Mouse (Mus musculus): ENCODE results near the gene Midn. TPM values are rescaled to one million over a fixed set of nuclear protein-coding genes. Genes with fewer than 3 reads are reported as not detected.

Midn gene
- polyA plus RNA-seq, 1 experiment, result 67.4 TPM

GRCm38 (mm10) chr10:80156002-80156751, 8.1 kb downstream of the Midn start:
- H3K9ac ChIP-seq (ENCODE audit: low read depth, poor library complexity, severe bottlenecking), result no peak overlapping the region
- no peaks in the 10 kb centered on the region for H3K27me3 ChIP-seq (ENCODE audit: control insufficient read depth, insufficient read depth, low read length, poor library complexity, severe bottlenecking)
- H3K9me3 ChIP-seq (replicated peaks; ENCODE audit: control insufficient read depth, insufficient read depth, low read length, poor library complexity, severe bottlenecking), result no peaks in the 10 kb centered on the region
- H3K4me3 ChIP-seq (ENCODE audit: low read depth, low read length), result no peak overlapping the region
- no peak overlapping the region for H3K27ac ChIP-seq (ENCODE audit: insufficient read depth, low read length)
- H3K4me1 ChIP-seq (ENCODE audit: control insufficient read depth, insufficient read depth, low read length), result peaks cover 11% of the 10 kb centered on the region
- peaks cover 39% of the 10 kb centered on the region for H3K36me3 ChIP-seq (ENCODE audit: control insufficient read depth, insufficient read depth, low read length, poor library complexity, severe bottlenecking)
- no peak for TF ChIP-seq EP300 (IDR thresholded peaks at IDR 0.05; ENCODE audit: insufficient read depth, low read depth, low read length)

GRCm38 (mm10) chr10:80156752-80157053, 8.6 kb downstream of the Midn start:
- H3K9ac ChIP-seq (ENCODE audit: low read depth, poor library complexity, severe bottlenecking), result no peak overlapping the region
- H3K27ac ChIP-seq (ENCODE audit: insufficient read depth, low read length), result no peak overlapping the region
- peaks cover 39% of the 10 kb centered on the region for H3K36me3 ChIP-seq (ENCODE audit: control insufficient read depth, insufficient read depth, low read length, poor library complexity, severe bottlenecking)
- no peak overlapping the region for H3K4me3 ChIP-seq (ENCODE audit: low read depth, low read length)
- H3K4me1 ChIP-seq (ENCODE audit: control insufficient read depth, insufficient read depth, low read length), result peaks cover 11% of the 10 kb centered on the region
- TF ChIP-seq CTCF (IDR thresholded peaks at IDR 0.05; ENCODE audit: low read depth, low read length) (no peak), EP300 (IDR thresholded peaks at IDR 0.05; ENCODE audit: insufficient read depth, low read depth, low read length) (no peak), POLR2A (IDR thresholded peaks at IDR 0.05; ENCODE audit: insufficient read depth, low read length) (no peak)
- H3K9me3 ChIP-seq (replicated peaks; ENCODE audit: control insufficient read depth, insufficient read depth, low read length, poor library complexity, severe bottlenecking), result no peaks in the 10 kb centered on the region
- no peaks in the 10 kb centered on the region for H3K27me3 ChIP-seq (ENCODE audit: control insufficient read depth, insufficient read depth, low read length, poor library complexity, severe bottlenecking)

DNA sequence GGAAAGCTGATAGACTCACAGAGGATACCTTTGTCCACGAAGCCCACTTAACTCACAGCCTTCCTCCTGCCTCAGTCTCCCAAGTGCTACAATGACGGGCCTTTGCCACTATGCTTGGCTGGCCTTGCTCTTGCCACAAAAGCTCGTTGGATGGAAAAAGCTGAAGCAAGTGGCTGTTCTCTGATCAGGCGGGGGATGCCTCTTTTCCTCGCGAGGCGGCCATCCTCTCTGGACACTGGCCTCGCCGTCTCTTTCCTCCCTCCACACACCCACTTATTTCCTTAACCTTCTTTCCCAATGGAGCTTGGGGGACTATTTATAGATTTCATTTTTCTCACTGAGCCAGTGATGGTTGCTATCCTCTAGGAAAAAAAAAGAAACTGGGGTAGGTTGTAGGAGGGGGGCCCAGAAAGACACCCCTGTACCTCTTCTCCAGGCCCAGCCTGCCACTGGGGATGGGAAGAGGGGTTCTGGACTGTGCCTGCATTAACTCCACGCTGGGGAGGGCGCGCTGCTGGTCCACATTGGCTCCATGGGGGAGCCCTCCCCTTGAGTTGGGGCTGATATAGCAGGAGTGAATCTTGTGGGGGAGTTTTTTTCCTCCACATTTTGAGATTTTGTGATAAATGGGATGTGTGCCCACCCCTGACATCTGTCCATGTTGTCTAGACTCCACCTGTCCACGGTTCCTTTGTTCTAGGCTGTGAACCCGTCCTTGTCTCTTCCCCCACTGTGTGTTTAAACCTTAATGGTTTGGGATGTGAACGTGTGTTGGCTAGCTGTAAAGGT, 9.3 kb downstream of the Midn start:
- peaks cover 39% of the 10 kb centered on the region for H3K36me3 ChIP-seq (ENCODE audit: control insufficient read depth, insufficient read depth, low read length, poor library complexity, severe bottlenecking)
- no peak overlapping the region for H3K4me3 ChIP-seq (ENCODE audit: low read depth, low read length)
- H3K9ac ChIP-seq (ENCODE audit: low read depth, poor library complexity, severe bottlenecking), result no peak overlapping the region
- no peaks in the 10 kb centered on the region for H3K9me3 ChIP-seq (replicated peaks; ENCODE audit: control insufficient read depth, insufficient read depth, low read length, poor library complexity, severe bottlenecking)
- peaks cover 9% of the 10 kb centered on the region for H3K4me1 ChIP-seq (ENCODE audit: control insufficient read depth, insufficient read depth, low read length)
- no peak for TF ChIP-seq CTCF (IDR thresholded peaks at IDR 0.05; ENCODE audit: low read depth, low read length)
- TF ChIP-seq POLR2A (IDR thresholded peaks at IDR 0.05; ENCODE audit: insufficient read depth, low read length), result no peak
- TF ChIP-seq EP300 (IDR thresholded peaks at IDR 0.05; ENCODE audit: insufficient read depth, low read depth, low read length), result no peak
- H3K27ac ChIP-seq (ENCODE audit: insufficient read depth, low read length), result 0 out of 2 replicates have a peak overlapping the region, but pooled peaks have one; percentile 10
- H3K27me3 ChIP-seq (ENCODE audit: control insufficient read depth, insufficient read depth, low read length, poor library complexity, severe bottlenecking), result no peaks in the 10 kb centered on the region

GRCm38 (mm10) chr10:80158307-80158986, 10.4 kb downstream of the Midn start:
- Histone ChIP-seq H3K4me3 (ENCODE audit: low read depth, low read length) (peak overlapping the region; percentile 27), H3K36me3 (ENCODE audit: control insufficient read depth, insufficient read depth, low read length, poor library complexity, severe bottlenecking) (peaks cover 38% of the 10 kb centered on the region), H3K27me3 (ENCODE audit: control insufficient read depth, insufficient read depth, low read length, poor library complexity, severe bottlenecking) (no peaks in the 10 kb centered on the region), H3K9ac (ENCODE audit: low read depth, poor library complexity, severe bottlenecking) (peak overlapping the region; percentile 3), H3K4me1 (ENCODE audit: control insufficient read depth, insufficient read depth, low read length) (peaks cover 5% of the 10 kb centered on the region), H3K9me3 (replicated peaks; ENCODE audit: control insufficient read depth, insufficient read depth, low read length, poor library complexity, severe bottlenecking) (no peaks in the 10 kb centered on the region), H3K27ac (ENCODE audit: insufficient read depth, low read length) (peak overlapping the region; percentile 94)
- TF ChIP-seq CTCF (IDR thresholded peaks at IDR 0.05; ENCODE audit: low read depth, low read length) (no peak), POLR2A (IDR thresholded peaks at IDR 0.05; ENCODE audit: insufficient read depth, low read length) (no peak), EP300 (IDR thresholded peaks at IDR 0.05; ENCODE audit: insufficient read depth, low read depth, low read length) (no peak)

- Histone ChIP-seq H3K4me3 (ENCODE audit: low read depth, low read length) (peak overlapping the region; percentile 57), H3K4me1 (ENCODE audit: control insufficient read depth, insufficient read depth, low read length) (peaks cover 9% of the 10 kb centered on the region), H3K9me3 (replicated peaks; ENCODE audit: control insufficient read depth, insufficient read depth, low read length, poor library complexity, severe bottlenecking) (no peaks in the 10 kb centered on the region), H3K9ac (ENCODE audit: low read depth, poor library complexity, severe bottlenecking) (peak overlapping the region; percentile 3), H3K27ac (ENCODE audit: insufficient read depth, low read length) (peak overlapping the region; percentile 94), H3K36me3 (ENCODE audit: control insufficient read depth, insufficient read depth, low read length, poor library complexity, severe bottlenecking) (peaks cover 31% of the 10 kb centered on the region), H3K27me3 (ENCODE audit: control insufficient read depth, insufficient read depth, low read length, poor library complexity, severe bottlenecking) (no peaks in the 10 kb centered on the region)
- TF ChIP-seq EP300 (IDR thresholded peaks at IDR 0.05; ENCODE audit: insufficient read depth, low read depth, low read length), result no peak
- TF ChIP-seq CTCF (IDR thresholded peaks at IDR 0.05; ENCODE audit: low read depth, low read length), result no peak
- TF ChIP-seq POLR2A (IDR thresholded peaks at IDR 0.05; ENCODE audit: insufficient read depth, low read length), result no peak
These were observed 11.0 kb downstream of the Midn start for GRCm38 (mm10) chr10:80159021-80159560.
